Mouse (Mus musculus) midbrain, postnatal 0 days (tissue): ENCODE measurements around the gene Pax6. TPM values are rescaled to one million over a fixed set of nuclear protein-coding genes. Genes with fewer than 3 reads are reported as not detected.

Experiments used
- ATAC-seq: fragments of 200-750 bp; cut with Nextera tagmentation; 2 replicates; pipeline ENCODE4 v1.8.0; 2017; ENCODE audit warnings: moderate number of reproducible peaks, mild to moderate bottlenecking, moderate TSS enrichment, moderate library complexity; ENCODE audit not compliant: low FRiP score
- DNase-seq: peaks from one replicate; pipeline ENCODE4 v3.0.0-alpha.2; 2015; ENCODE audit warnings: low spot score
- H3K27ac ChIP-seq: fragments of 300-500 bp; sonication (generic); 2 replicates; pipeline ENCODE4 v1.5.1; 2014; ENCODE audit warnings: low read depth, mild to moderate bottlenecking, low read length, mixed read lengths
- H3K27me3 ChIP-seq: fragments of 300-500 bp; sonication (generic); 2 replicates; pipeline ENCODE4 v1.6.1; 2014; ENCODE audit warnings: low read length, control low read depth, mixed read lengths; ENCODE audit not compliant: insufficient read depth
- H3K36me3 ChIP-seq: fragments of 300-500 bp; sonication (generic); 2 replicates; pipeline ENCODE4 v1.6.1; 2014; ENCODE audit warnings: low read length, control low read depth, mixed read lengths; ENCODE audit not compliant: insufficient read depth
- H3K4me1 ChIP-seq: fragments of 300-500 bp; sonication (generic); 2 replicates; pipeline ENCODE4 v1.6.1; 2014; ENCODE audit warnings: mild to moderate bottlenecking, control low read depth, antibody characterized with exemption, low read length, mixed read lengths; ENCODE audit not compliant: insufficient read depth
- H3K4me2 ChIP-seq: fragments of 300-500 bp; sonication (generic); 2 replicates; pipeline ENCODE4 v1.6.1; 2014; ENCODE audit warnings: low read depth, mild to moderate bottlenecking, low read length, mixed read lengths; ENCODE audit not compliant: poor library complexity, severe bottlenecking
- H3K4me3 ChIP-seq: fragments of 300-500 bp; sonication (generic); 2 replicates; pipeline ENCODE4 v1.5.1; 2014; ENCODE audit warnings: low read depth, mild to moderate bottlenecking, low read length, moderate library complexity
- H3K9ac ChIP-seq: fragments of 300-500 bp; sonication (generic); replicated peaks from 2 replicates; pipeline ENCODE4 v1.6.1; 2014; ENCODE audit warnings: mild to moderate bottlenecking, low read length, moderate library complexity, mixed read lengths; ENCODE audit not compliant: poor library complexity, severe bottlenecking
- H3K9me3 ChIP-seq: fragments of 300-500 bp; sonication (generic); 2 replicates; pipeline ENCODE4 v1.6.1; 2016; ENCODE audit warnings: low read length, control low read depth
- CTCF ChIP-seq: IDR thresholded peaks from 2 replicates; pipeline ENCODE4 v1.5.1; 2016; ENCODE audit warnings: antibody characterized with exemption, mild to moderate bottlenecking
- WGBS: fragments of 180-500 bp; shearing (Covaris S2); extraction: QIAGEN DNeasy Blood & Tissue Kit; methylation state at CpG from one replicate; pipeline ENCODE4 v1.1.7; 2014; 5-methylcytosine and 5-hydroxymethylcytosine counted together
- polyA plus RNA-seq: library from polyadenylated mRNA; unstranded; fragments of >200 nt; fragmentation: Nextera tagmentation; extraction: Ambion mirVana; gene quantifications from 2 replicates; pipeline ENCODE4 v1.2.1, GENCODE M21; 2015
- total RNA-seq: library from RNA; depleted of rRNA; stranded (reverse); fragments of >200 nt; gene quantifications from 2 replicates; pipeline ENCODE4 v1.2.3, GENCODE M21; 2014

Gene Pax6
- total and polyA plus RNA-seq, 2 experiments from 2014 or later: 11.3 to 27.1 TPM

GRCm38 (mm10) chr2:105683771-105684410, 15.2 kb downstream of the Pax6 start:
- H3K27ac ChIP-seq: no peak overlapping the region
- DNase-seq (no peak), ATAC-seq (no peak)
- peaks cover 85% of the 10 kb centered on the region for H3K27me3 ChIP-seq
- H3K4me3 ChIP-seq: no peak overlapping the region
- 5% methylated on average over 22 of the region's 22 CpGs for WGBS
- H3K9ac ChIP-seq: no peak overlapping the region
- no peak overlapping the region for H3K4me2 ChIP-seq
- no peaks in the 10 kb centered on the region for H3K4me1 ChIP-seq
- no peak for TF ChIP-seq CTCF
- no peaks in the 10 kb centered on the region for H3K9me3 ChIP-seq
- H3K36me3 ChIP-seq: no peaks in the 10 kb centered on the region

DNA sequence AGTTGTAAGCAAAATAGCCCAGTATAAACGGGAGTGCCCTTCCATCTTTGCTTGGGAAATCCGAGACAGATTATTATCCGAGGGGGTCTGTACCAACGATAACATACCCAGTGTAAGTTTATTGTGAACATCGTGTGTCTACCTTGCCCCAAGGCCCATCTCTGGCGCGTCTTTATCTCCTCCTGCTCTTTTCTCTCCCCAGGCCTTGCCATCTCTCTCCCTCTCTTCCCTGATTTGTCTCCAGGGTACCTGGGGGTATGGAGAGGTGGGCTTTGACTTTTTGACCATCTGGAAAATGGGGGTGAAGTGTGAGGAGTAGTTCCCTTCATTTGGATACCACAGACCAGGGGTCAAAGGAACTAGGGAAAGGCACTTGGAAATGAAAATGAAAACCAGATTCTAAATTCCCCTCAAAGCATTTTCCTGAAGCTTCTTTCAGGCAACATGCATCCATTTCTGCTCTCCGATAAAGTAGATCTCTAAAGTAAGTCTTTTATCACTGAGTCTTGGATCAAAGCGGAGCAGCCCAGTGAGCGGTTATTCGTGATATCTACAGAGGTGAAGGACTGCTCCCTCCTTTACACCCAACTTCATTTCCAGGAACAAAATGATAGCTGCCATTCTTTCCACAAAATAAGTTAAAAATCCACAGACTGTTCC, 16.4 kb downstream of the Pax6 start:
- DNase-seq: no peak
- no peak overlapping the region for H3K9ac ChIP-seq
- H3K27ac ChIP-seq: no peak overlapping the region
- H3K9me3 ChIP-seq: no peaks in the 10 kb centered on the region
- no peaks in the 10 kb centered on the region for H3K36me3 ChIP-seq
- no peak for ATAC-seq
- H3K4me2 ChIP-seq: no peak overlapping the region
- H3K4me3 ChIP-seq: no peak overlapping the region
- WGBS: 16% methylated on average over 11 of the region's 11 CpGs
- H3K4me1 ChIP-seq: no peaks in the 10 kb centered on the region
- no peak for TF ChIP-seq CTCF
- H3K27me3 ChIP-seq: peaks cover 85% of the 10 kb centered on the region

- DNase-seq: no peak
- no peaks in the 10 kb centered on the region for H3K9me3 ChIP-seq
- no peak overlapping the region for H3K4me2 ChIP-seq
- H3K36me3 ChIP-seq: no peaks in the 10 kb centered on the region
- H3K27me3 ChIP-seq: peaks cover 85% of the 10 kb centered on the region
- WGBS: 20% methylated on average over 11 of the region's 11 CpGs
- no peak overlapping the region for H3K9ac ChIP-seq
- H3K27ac ChIP-seq: no peak overlapping the region
- ATAC-seq: no peak
- H3K4me3 ChIP-seq: no peak overlapping the region
- no peaks in the 10 kb centered on the region for H3K4me1 ChIP-seq
- TF ChIP-seq CTCF: no peak
Measured at GRCm38 (mm10) chr2:105685651-105686050, 17.0 kb downstream of the Pax6 start.

- WGBS: 7% methylated on average over 36 of the region's 36 CpGs
- DNase-seq (no peak), ATAC-seq (no peak)
- H3K4me1 ChIP-seq: no peaks in the 10 kb centered on the region
- H3K4me3 ChIP-seq: no peak overlapping the region
- H3K9me3 ChIP-seq: no peaks in the 10 kb centered on the region
- H3K27ac ChIP-seq: no peak overlapping the region
- H3K27me3 ChIP-seq: peaks cover 86% of the 10 kb centered on the region
- no peak overlapping the region for H3K9ac ChIP-seq
- H3K4me2 ChIP-seq: no peak overlapping the region
- no peak for TF ChIP-seq CTCF
- H3K36me3 ChIP-seq: no peaks in the 10 kb centered on the region
Measured at GRCm38 (mm10) chr2:105686363-105687316, 17.9 kb downstream of the Pax6 start.

GRCm38 (mm10) chr2:105687317-105687991, 18.8 kb downstream of the Pax6 start:
- Histone ChIP-seq H3K9me3 (no peaks in the 10 kb centered on the region), H3K4me3 (peak overlapping the region; percentile 13; the same call in 1 of the 2 replicates), H3K27ac (no peak overlapping the region), H3K36me3 (no peaks in the 10 kb centered on the region), H3K9ac (no peak overlapping the region), H3K4me1 (no peaks in the 10 kb centered on the region), H3K4me2 (peak overlapping the region; percentile 36; the same call in 1 of the 2 replicates), H3K27me3 (peaks cover 87% of the 10 kb centered on the region)
- WGBS: 7% methylated on average over 13 of the region's 13 CpGs
- peak; percentile 58 for TF ChIP-seq CTCF
- DNase-seq (peak; percentile 82), ATAC-seq (peak; percentile 59; the same call in 1 of the 2 replicates)
